Mouse (Mus musculus) gastrocnemius, postnatal 36 days (tissue): ENCODE results near the gene Crtac1. TPM values are rescaled to one million over a fixed set of nuclear protein-coding genes. Genes with fewer than 3 reads are reported as not detected.

ENCODE experiments used
- DNase-seq, 2 experiments: peaks; one replicate each; pipeline ENCODE4 v3.0.0; 2022
- intact Hi-C: fragments of 180-260 bp; cut with DNase I; formaldehyde crosslinking; loops from one replicate; pipeline ENCODE4 v1.15.1; 2025
- total RNA-seq, 2 experiments: library from RNA; stranded (reverse); gene quantifications; 2 replicates each; pipeline ENCODE4 v1.2.3; 2021

Gene Crtac1
- total RNA-seq, 2 experiments from 2014 or later: 0.54 TPM; not detected in 1

DNA sequence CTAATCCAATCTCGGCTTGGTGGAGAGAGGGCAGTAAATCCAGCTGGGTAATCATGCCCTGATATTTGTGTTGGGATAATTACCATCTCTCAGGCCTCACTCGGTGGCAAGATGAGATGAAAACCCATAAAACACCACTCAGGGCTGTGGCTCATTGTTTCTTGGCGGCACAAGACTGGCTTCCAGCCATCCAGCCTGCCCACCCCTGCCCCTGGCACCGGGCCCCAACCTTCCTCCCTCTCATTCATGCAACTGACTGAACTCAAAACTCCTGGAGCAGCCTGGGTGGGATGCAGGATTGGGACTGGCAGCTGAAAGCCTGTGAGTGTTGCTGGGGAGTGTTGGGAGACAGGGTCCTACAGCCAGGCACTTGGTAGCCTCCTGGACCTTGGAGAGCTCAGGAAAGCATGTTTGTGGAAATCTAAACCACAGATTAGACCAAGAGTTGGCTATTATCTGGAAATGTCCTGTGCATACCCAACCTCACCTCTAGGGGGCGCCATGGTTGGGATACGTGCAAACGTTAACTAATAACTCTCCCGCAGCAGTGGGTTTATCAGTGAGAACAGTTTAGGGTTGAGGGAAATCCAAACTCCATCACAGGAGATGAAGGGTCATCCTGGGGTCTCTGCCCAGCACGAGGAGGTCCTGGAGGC lies 99.4 kb downstream of the Crtac1 start:
- DNase-seq: no peak
- intact Hi-C loops: no loop called here

- intact Hi-C loops: no loop called here
- no peak for DNase-seq
Observed at GRCm38 (mm10) chr19:42331446-42331845, 100.1 kb downstream of the Crtac1 start.

GRCm38 (mm10) chr19:42328160-42328559 lies 103.4 kb downstream of the Crtac1 start:
- no peak for DNase-seq
- intact Hi-C loops: no loop called here

DNA sequence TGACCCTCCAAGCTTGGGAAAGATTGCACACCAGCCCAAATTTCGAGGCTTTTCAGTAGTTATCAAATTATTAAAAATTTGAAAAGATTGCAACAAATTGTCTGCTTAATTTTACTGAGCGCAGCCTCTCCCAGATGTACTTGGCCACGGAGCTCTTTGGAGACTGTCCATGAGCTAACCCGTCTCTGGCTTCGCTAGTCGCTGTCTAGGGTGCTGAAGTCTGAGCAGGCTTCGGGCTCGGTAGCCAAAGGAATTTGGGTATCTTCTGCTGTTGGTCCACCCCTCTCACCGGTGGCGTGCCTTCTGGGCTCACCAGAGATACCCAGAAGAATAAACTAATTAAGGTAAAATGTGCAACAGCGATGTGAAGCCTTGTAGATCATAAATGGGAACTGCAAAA lies 105.7 kb downstream of the Crtac1 start:
- intact Hi-C loops: no loop called here
- peak; percentile 44 to 66 for DNase-seq

DNA sequence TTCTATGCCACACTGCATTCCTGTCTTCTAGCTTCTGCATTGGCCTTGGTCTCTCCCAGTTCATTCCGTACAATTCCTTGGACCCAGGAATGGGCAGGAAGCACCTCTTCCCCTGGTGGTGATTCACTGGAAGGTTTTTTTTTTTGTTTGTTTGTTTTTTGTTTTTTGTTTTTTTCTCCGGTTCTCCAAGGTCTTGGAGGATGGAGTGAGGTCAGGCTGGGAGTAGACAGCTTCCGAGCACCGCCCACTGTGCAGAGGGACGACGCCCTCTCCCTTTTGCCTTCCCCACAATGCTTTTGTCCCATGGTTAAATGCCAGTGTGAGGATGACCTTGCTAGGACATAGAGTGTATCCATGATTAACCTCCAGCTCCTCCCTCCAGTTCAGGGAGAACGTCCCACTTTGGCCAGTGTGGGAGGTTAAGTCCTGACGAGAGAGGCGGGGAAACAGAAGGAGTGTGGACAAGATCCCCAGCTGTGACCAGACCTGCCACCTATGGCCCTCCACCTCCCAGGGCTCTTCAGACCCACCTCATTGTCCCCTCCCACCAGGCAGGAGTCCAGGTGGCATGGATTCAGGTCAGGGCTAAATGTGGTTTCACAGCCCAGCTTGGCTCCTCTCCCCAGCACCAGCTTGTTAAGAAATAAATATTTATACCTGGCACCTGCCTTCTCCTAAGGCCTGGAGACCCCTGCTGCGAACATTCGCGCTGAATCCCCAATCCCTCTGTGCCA lies 109.1 kb downstream of the Crtac1 start:
- no peak for DNase-seq
- intact Hi-C loops: no loop called here

DNA sequence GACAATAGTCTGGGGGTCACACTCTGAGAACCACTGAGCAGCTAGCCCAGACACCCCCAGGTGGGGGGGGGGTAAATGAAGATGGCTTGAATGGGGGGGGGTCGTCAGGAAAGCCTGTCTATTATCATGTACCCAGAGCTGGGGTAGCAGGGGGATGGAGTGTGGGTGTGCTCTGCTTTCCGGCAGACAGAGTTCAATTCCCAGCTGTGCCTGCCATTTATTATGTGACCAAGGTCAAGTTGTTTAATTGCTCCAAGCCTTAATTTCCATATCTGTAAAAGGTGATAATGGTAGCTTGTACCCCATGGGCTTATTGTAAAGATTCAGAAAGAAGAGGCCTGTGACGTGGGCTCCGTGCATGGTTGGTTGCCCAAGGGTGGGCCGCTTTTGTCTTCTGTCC lies 109.6 kb downstream of the Crtac1 start:
- intact Hi-C loops: no loop called here

GRCm38 (mm10) chr19:42317648-42318425 lies 113.7 kb downstream of the Crtac1 start:
- intact Hi-C loops: loop anchor here (2.0 to 10.0 kb wide), 2 partner anchors 111 to 337 kb away; no protein-coding TSS in a partner anchor
- DNase-seq: no peak

More for the DNA sequence above, 109.6 kb downstream of the Crtac1 start:
- no peak for DNase-seq

DNA sequence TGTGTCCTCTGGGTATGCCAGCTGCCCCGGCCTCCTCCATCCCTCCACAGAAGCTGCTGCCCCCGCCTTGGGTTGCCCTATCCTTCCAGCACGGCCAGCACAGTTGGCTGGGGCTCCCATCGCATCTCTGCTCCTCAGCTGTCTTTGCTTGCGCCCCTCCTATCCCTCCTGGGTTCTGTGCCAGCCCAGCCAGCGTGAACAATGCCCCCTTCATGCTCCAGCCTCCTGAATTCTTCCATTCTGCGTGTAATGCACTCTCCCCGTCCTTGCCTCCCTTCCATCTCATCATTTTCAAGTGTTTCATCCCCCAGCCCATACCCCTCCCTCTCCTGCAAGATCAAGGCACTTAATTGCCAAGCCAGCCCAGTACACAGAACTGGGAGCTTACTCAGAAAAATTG lies 114.6 kb downstream of the Crtac1 start:
- no peak for DNase-seq
- intact Hi-C loops: loop anchor here (2.0 to 10.0 kb wide), 2 partner anchors 112 to 338 kb away; no protein-coding TSS in a partner anchor

GRCm38 (mm10) chr19:42316525-42316924 lies 115.1 kb downstream of the Crtac1 start:
- intact Hi-C loops: loop anchor here (2.0 to 10.0 kb wide), 2 partner anchors 112 to 338 kb away; no protein-coding TSS in a partner anchor
- peak; percentile 17 to 26 for DNase-seq

DNA sequence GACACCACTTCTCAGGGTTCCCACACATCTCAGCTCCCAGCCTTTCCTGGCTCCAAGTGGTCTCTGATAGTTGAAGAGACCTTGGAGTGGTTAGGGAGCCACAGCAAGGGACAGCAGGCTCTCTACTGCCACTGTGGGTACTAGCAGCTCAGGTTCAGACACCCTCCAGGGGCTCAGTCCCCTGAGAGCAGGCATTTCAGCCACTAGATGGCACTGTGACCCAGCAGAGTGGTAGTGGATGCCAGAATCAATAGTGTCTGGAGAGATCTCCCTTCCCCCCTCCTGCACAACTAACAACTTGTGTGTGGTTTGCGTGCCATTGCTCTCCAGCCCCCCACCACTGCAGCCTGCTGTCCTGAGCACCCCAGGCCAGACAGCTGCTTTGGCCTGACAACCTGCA lies 115.7 kb downstream of the Crtac1 start:
- intact Hi-C loops: loop anchor here (2.0 to 10.0 kb wide), 2 partner anchors 113 to 339 kb away; no protein-coding TSS in a partner anchor
- peak; percentile 31 to 50 for DNase-seq

- DNase-seq: no peak
- intact Hi-C loops: loop anchor here (10.0 kb wide), 1 partner anchor 340 kb away; no protein-coding TSS in a partner anchor
Observed at GRCm38 (mm10) chr19:42315070-42315679, 116.4 kb downstream of the Crtac1 start.

GRCm38 (mm10) chr19:42312191-42312590 lies 119.4 kb downstream of the Crtac1 start:
- intact Hi-C loops: loop anchor here (10.0 kb wide), 1 partner anchor 343 kb away; no protein-coding TSS in a partner anchor
- no peak for DNase-seq

DNA sequence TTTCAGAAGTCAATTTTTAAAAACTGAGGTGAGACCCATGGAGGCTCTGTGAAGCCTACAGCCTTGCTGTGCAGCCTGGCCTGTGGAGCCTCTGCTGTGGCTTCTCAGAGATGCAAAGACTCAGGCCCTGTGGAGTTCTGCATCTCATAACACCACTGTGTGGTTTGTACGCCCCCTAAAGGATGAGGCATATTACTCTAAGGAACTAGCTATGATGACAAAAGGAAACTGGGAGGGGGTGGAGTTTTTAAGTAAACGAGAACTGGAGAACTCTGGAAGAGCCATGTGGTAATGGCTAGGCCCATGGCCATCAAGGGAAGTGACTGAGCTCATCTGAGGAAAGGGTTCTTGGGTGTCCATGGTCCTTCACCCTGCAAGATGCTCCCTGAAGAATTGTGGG lies 120.3 kb downstream of the Crtac1 start:
- no peak for DNase-seq
- intact Hi-C loops: loop anchor here (10.0 kb wide), 1 partner anchor 343 kb away; no protein-coding TSS in a partner anchor

DNA sequence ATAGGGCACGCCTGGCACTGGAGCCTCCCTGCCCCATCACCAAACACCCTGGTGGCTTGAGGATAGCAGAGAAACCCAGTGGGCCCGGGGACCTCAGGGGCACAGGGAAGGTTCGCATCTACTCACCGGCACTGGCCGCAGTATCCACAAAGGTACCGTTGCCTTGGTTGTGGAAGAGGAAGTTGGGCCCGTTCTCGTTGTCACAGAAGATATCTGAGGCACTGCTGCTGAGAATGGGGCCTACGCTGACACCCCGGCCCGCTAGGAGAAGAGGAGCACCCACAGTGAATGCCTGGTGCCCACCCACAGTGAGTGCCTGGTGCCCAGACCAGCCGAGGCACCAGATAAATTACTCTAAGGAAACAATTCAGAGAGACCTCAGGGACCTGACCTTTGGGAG lies 122.7 kb downstream of the Crtac1 start:
- intact Hi-C loops: no loop called here
- no peak for DNase-seq

GRCm38 (mm10) chr19:42307019-42307418 lies 124.6 kb downstream of the Crtac1 start:
- no peak for DNase-seq
- intact Hi-C loops: no loop called here

GRCm38 (mm10) chr19:42306202-42306601 lies 125.4 kb downstream of the Crtac1 start:
- DNase-seq: no peak
- intact Hi-C loops: no loop called here

DNA sequence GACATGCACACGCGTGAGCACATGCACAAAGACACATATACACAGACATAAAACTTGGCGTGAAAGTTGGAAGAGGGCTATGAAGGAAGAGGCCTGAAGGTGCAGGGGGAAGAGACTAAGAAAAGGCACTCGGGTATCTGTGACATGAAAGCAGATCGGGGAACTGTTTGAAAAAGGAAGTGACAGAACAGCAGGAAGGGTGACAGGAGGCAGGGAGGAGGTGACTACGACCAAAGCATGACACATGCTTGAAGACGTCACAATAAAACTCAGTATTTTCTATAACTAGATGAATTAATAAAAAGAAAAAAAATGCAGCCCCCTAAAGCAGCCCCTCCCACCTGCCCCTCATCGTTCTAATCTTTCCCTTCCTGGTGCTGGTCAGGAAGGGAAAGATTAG lies 125.8 kb downstream of the Crtac1 start:
- intact Hi-C loops: no loop called here
- no peak for DNase-seq

DNA sequence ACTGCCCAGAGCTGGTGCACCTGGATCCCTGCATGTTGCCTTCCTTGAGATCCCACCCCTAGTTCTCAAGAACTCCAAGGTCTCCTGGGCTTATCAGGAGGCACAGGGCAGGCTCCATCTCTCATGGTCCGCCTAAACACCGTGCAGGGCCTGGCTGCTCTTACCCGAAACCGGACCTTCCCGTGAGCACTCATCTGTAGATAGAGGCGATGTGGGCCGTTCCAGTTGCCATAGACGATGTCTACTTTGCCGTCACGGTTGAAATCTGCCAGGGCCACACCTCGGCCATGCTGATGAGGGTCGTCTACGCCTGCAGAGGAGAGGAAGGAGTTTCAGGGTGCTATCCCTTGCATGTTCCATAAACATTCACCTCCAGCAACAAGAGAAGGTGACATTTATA lies 127.1 kb downstream of the Crtac1 start:
- intact Hi-C loops: no loop called here
- no peak for DNase-seq

GRCm38 (mm10) chr19:42303210-42303813 lies 128.3 kb downstream of the Crtac1 start:
- intact Hi-C loops: no loop called here
- no peak for DNase-seq

- intact Hi-C loops: no loop called here
- no peak for DNase-seq
Observed at GRCm38 (mm10) chr19:42293216-42293615, 138.4 kb downstream of the Crtac1 start.
